8 mouse cellular contexts compared by ENCODE assay signal in genomic region chr9:55540391-55540770, GRCm38 (mm10). TPM values are rescaled to one million over a fixed set of nuclear protein-coding genes. Genes with fewer than 3 reads are reported as not detected.
DNase-seq lines count a peak whose midpoint lies in the region; ATAC-seq lines count a peak whose summit lies in the region.
"Had no signal": no experiment of that assay in that cellular context is flagged by ENCODE, and none has a peak within 500 bp of the region (broad histone marks: within the 10 kb centered on the region; RNA-seq: fewer than 3 reads in every experiment).

No protein-coding gene starts in this region.

- H3K4me1 ChIP-seq in megakaryocyte, embryonic 14.5 days: peaks cover 89% of the 10 kb centered on the region
- H3K4me1 ChIP-seq in forebrain, embryonic 13.5 days: peaks cover 39% of the 10 kb centered on the region
- H3K4me1 ChIP-seq in intestine, embryonic 16.5 days (ENCODE audit: control insufficient read depth, insufficient read depth, low read length): peaks cover 24% of the 10 kb centered on the region
- H3K4me1 ChIP-seq in neural tube, embryonic 12.5 days: peaks cover 40% of the 10 kb centered on the region

- 0% methylated on average over 12 of the region's 12 CpGs for WGBS in forebrain, embryonic 13.5 days
- WGBS in intestine, embryonic 16.5 days: under 1% methylated on average over 12 of the region's 12 CpGs
- under 1% methylated on average over 12 of the region's 12 CpGs for WGBS in neural tube, embryonic 12.5 days

- H3K9ac ChIP-seq in forebrain, embryonic 13.5 days: peak overlapping the region; percentile 45
- peak overlapping the region; percentile 62 for H3K9ac ChIP-seq in intestine, embryonic 16.5 days (ENCODE audit: low read depth, low read length)
- H3K9ac ChIP-seq in neural tube, embryonic 12.5 days: 0 out of 2 replicates have a peak overlapping the region, but pooled peaks have one; percentile 45

- no peak overlapping the region for H3K27ac ChIP-seq in forebrain, embryonic 13.5 days
- H3K27ac ChIP-seq in intestine, embryonic 16.5 days (ENCODE audit: low read length): peak overlapping the region; percentile 9; the same call in 1 of the 2 replicates
- no peak overlapping the region for H3K27ac ChIP-seq in neural tube, embryonic 12.5 days

- peak overlapping the region; percentile 46 for H3K4me3 ChIP-seq in megakaryocyte, embryonic 14.5 days (replicated peaks)
- H3K4me3 ChIP-seq in forebrain, embryonic 13.5 days: peak overlapping the region; percentile 44
- H3K4me3 ChIP-seq in intestine, embryonic 16.5 days (ENCODE audit: low read length): peak overlapping the region; percentile 51
- peak overlapping the region; percentile 38 for H3K4me3 ChIP-seq in neural tube, embryonic 12.5 days

- peaks cover 7% of the 10 kb centered on the region; the same call in 1 of the 2 replicates for H3K9me3 ChIP-seq in megakaryocyte, embryonic 14.5 days
- no peaks in the 10 kb centered on the region for H3K9me3 ChIP-seq in forebrain, embryonic 13.5 days (replicated peaks)
- H3K9me3 ChIP-seq in intestine, embryonic 16.5 days (ENCODE audit: control insufficient read depth, low read length): no peaks in the 10 kb centered on the region
- H3K9me3 ChIP-seq in neural tube, embryonic 12.5 days: no peaks in the 10 kb centered on the region

- no peak for DNase-seq in right cerebral cortex, postnatal 10 days (ENCODE audit: low spot score in 2 of 2)
- no peak for DNase-seq in layer of hippocampus, adult 9-10 months (ENCODE audit: low spot score)

- H3K4me2 ChIP-seq in forebrain, embryonic 13.5 days: peak overlapping the region; percentile 71
- H3K4me2 ChIP-seq in intestine, embryonic 16.5 days (ENCODE audit: low read depth, low read length): peak overlapping the region; percentile 77
- peak overlapping the region; percentile 63 for H3K4me2 ChIP-seq in neural tube, embryonic 12.5 days (replicated peaks)

- no peak for ATAC-seq in megakaryocyte, adult 5-6 weeks (ENCODE audit: poor library complexity, severe bottlenecking)
- ATAC-seq in forebrain, embryonic 13.5 days: no peak
- no peak for ATAC-seq in intestine, embryonic 16.5 days
- ATAC-seq in neural tube, embryonic 12.5 days (ENCODE audit: low FRiP score, low read depth): 0 out of 2 replicates have a peak, but pooled peaks have one; percentile 5

- H3K27me3 ChIP-seq in megakaryocyte, embryonic 14.5 days (replicated peaks): peaks cover 91% of the 10 kb centered on the region
- peaks cover 89% of the 10 kb centered on the region for H3K27me3 ChIP-seq in forebrain, embryonic 13.5 days
- peaks cover 39% of the 10 kb centered on the region for H3K27me3 ChIP-seq in intestine, embryonic 16.5 days (replicated peaks; ENCODE audit: control insufficient read depth, insufficient read depth, low read length)
- peaks cover 84% of the 10 kb centered on the region for H3K27me3 ChIP-seq in neural tube, embryonic 12.5 days (replicated peaks)

- H3K36me3 ChIP-seq in megakaryocyte, embryonic 14.5 days (replicated peaks; ENCODE audit: low read length): no peaks in the 10 kb centered on the region
- no peaks in the 10 kb centered on the region for H3K36me3 ChIP-seq in forebrain, embryonic 13.5 days (ENCODE audit: poor library complexity, severe bottlenecking)
- no peaks in the 10 kb centered on the region for H3K36me3 ChIP-seq in intestine, embryonic 16.5 days (ENCODE audit: control insufficient read depth, insufficient read depth, low read length)
- H3K36me3 ChIP-seq in neural tube, embryonic 12.5 days: no peaks in the 10 kb centered on the region

RNA-seq across cellular contexts. Expression of gene Isl2, which starts 1.9 kb away (rescaled TPM):
- 0.13 TPM in 1 of 2 replicates, not detected in the other for polyA plus RNA-seq in megakaryocyte, embryonic 14.5 days (2012; ENCODE audit: insufficient read depth, low replicate concordance)
- not detected in 2 replicates for total RNA-seq in megakaryocyte, adult 5-6 weeks (2015)
- total RNA-seq in megakaryocyte, adult 5-6 weeks (2017): not detected in 2 replicates
- 0.19 TPM in 1 of 2 replicates, not detected in the other for polyA plus RNA-seq in forebrain, embryonic 13.5 days (2015; fragmentation: Nextera tagmentation; extraction: Ambion mirVana)
- 2.6 and 2.8 TPM in 2 replicates for polyA plus RNA-seq in intestine, embryonic 16.5 days (2015; fragmentation: Nextera tagmentation; extraction: Ambion mirVana)
- polyA plus RNA-seq in neural tube, embryonic 12.5 days (2016; fragmentation: Nextera tagmentation; extraction: Ambion mirVana): 46.4 and 62.5 TPM in 2 replicates
- total RNA-seq: left cerebral cortex, adult 18-20 months had no signal

RNA-seq across cellular contexts. Expression of gene Etfa, which starts 28.3 kb away (rescaled TPM):
- polyA plus RNA-seq in megakaryocyte, embryonic 14.5 days (2012; ENCODE audit: insufficient read depth, low replicate concordance): 5.0 and 30.7 TPM in 2 replicates
- total RNA-seq in megakaryocyte, adult 5-6 weeks (2015): 101 and 115 TPM in 2 replicates
- 31.5 and 37.8 TPM in 2 replicates for total RNA-seq in megakaryocyte, adult 5-6 weeks (2017)
- polyA plus RNA-seq in forebrain, embryonic 13.5 days (2015; fragmentation: Nextera tagmentation; extraction: Ambion mirVana): 119 and 129 TPM in 2 replicates
- 347 and 353 TPM in 2 replicates for polyA plus RNA-seq in intestine, embryonic 16.5 days (2015; fragmentation: Nextera tagmentation; extraction: Ambion mirVana)
- polyA plus RNA-seq in neural tube, embryonic 12.5 days (2016; fragmentation: Nextera tagmentation; extraction: Ambion mirVana): 120 and 124 TPM in 2 replicates

Comparison
In these comparisons a context has a peak if more than half of its experiments do, and no peak if none do; other contexts are left out.
1. RNA of gene Isl2, which starts 1.9 kb away (polyA plus RNA-seq): 46.4 to 62.5 TPM in neural tube, embryonic 12.5 days; 2.6 to 2.8 TPM in intestine, embryonic 16.5 days, 0.13 TPM in megakaryocyte, embryonic 14.5 days and 0.19 TPM in forebrain, embryonic 13.5 days; every median in the first group is over 10 times any median in the second.
2. Peak in every context shown above with its lines, with median percentiles within 50 percentile points of each other: H3K4me3 ChIP-seq, H3K4me2 ChIP-seq and H3K9ac ChIP-seq.